Mouse (Mus musculus) heart, adult 11 months (tissue): ENCODE measurements around the gene Atp5b.
A peak's percentile ranks its signal among the peaks of the same experiment; 100 is the strongest.

Source experiments
- DNase-seq: peaks from one replicate; pipeline ENCODE4 v3.0.0; 2022

Atp5b gene

DNA sequence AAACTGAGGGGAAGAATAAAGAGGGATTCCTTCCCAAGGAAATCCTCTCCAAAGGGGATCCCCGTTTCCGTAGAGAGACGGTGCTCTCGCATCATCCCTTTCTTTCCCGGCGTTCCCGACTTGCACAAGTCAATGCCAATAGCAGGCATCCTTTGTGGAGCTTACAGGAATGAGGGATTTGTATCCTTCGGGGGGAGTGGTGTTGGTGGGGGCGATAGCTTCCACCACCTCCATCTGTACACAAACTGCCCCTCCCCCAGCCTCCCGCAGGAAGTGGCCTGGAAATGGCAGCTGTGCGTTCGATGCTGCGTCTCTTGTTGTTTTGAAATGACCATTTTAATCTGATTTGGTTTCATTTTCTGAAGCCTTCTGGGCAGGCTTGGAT is 14.5 kb downstream of the Atp5b start:
- DNase-seq: peak; percentile 97

DNA sequence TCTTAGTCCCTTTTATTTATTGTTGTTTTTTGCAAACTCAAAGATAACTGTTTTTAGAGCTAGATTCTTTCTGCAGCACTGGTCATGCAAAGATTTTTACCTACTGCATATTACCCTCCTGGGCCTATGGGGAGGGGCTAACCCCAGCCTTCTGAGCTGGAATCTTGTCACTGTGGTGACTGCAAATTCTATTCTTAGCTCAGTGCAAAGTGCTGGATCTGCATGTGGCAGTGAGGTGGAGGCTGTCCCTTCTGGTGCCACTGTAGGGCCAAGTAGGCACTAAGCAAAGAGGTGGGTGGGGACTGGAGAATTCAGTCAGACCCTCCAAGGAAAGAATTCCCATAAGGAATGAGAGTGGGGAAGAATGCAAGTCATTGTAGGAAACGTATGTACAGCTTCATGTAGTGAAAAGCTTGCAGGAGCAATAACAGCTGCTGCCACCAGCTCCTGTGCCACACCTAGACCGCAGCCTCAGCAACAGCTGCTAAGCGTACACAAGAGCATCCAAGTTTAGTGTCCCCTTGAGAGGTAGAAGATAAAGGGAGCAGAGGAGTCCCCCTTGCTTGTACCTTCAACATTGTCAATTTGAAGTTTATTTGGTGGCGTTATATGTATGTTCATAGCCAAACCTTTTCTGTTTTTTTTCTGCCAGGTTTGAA is 27.2 kb downstream of the Atp5b start:
- no peak for DNase-seq

- DNase-seq: no peak
Observed at GRCm38 (mm10) chr10:128111227-128111626, 28.2 kb downstream of the Atp5b start.

- peak; percentile 88 for DNase-seq
Observed at GRCm38 (mm10) chr10:128123833-128124232, 40.8 kb downstream of the Atp5b start.

DNA sequence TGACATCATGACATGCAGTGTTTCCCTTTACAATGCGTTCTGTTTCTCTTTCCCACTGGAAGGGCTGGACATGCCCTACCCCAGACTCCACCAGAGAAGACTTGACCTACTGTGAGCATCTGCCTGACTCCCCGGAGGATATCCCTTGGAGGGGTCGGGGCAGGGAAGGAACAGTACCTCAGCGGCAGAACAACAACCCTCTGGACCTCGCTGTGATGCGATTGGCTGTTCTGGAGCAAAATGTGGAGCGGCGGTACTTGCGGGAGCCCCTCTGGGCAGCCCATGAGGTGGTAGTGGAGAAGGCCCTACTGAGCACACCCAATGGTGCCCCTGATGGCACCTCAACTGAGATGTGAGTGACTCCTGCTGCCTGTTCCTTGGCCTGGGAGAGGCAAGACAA is 41.8 kb downstream of the Atp5b start:
- peak; percentile 90 for DNase-seq

DNA sequence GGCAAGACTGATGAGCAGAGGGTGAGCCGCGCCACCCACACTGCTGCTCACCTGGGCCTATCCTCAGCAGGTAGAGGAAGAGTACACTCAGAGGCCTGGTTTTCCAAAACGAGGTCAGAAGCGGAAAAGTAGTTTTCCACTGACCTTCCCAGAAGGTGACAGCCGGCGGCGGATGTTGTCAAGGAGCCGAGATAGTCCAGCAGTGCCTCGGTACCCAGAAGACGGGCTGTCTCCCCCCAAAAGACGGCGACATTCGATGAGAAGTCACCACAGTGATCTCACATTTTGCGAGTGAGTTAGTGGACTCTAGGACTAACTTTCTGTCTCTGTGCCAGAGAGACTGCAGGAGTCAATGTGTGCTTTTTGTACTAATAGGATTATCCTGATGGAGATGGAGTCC is 42.9 kb downstream of the Atp5b start:
- DNase-seq: peak; percentile 89

- peak; percentile 83 for DNase-seq
Observed at GRCm38 (mm10) chr10:128127497-128127896, 44.4 kb downstream of the Atp5b start.

GRCm38 (mm10) chr10:128128143-128128542 is 45.1 kb downstream of the Atp5b start:
- peak; percentile 90 for DNase-seq

GRCm38 (mm10) chr10:128131297-128131696 is 48.2 kb downstream of the Atp5b start:
- DNase-seq: peak; percentile 89

DNA sequence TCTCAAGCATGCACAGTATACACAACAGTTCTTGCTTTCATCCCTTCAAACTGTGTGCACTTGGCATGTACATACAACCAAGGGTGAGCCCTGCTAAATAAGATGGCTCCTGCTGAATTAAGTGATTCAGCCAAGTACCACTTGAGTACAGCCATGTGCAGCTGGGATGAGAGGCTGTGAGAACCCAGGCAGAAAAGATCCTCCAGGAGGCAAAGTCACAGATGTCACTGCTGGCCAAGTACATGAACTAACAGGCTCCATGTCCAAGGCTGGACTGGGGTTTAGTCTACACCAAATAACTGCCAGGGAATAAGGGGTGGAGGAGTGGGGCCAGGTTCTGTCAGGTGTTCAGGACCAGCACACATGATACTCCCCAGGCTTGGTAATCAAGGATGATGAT is 48.7 kb downstream of the Atp5b start:
- DNase-seq: peak; percentile 82

- no peak for DNase-seq
Observed at GRCm38 (mm10) chr10:128133650-128134332, 50.7 kb downstream of the Atp5b start.

DNA sequence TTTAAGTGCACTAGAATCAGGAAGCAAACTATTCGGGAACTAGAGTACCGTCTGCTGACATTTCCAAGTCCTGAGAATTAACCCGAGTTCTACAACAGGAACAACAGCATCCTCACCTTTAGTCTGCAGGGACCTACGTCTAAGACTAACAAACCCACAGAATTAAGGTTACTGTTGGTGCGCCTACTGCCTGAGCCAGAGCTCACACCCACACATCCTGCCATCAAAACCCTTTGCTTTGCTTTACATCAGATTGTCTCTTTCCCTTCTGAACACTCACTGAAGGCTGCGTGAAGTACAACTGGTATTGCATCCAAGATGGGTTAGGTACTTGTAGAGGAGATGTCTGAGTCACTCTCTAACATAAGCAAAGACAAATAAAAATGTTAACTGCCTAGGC is 52.3 kb downstream of the Atp5b start:
- DNase-seq: no peak
